In genomic region chr2:131908906-131909305, GRCm38 (mm10) we compare ENCODE assay signal across 13 mouse cellular contexts. TPM values are rescaled to one million over a fixed set of nuclear protein-coding genes. Genes with fewer than 3 reads are reported as not detected.
A peak's percentile ranks its signal among the peaks of the same experiment; 100 is the strongest.
DNase-seq lines count a peak whose midpoint lies in the region; ATAC-seq and TF ChIP-seq lines count a peak whose summit lies in the region.
"Had no signal": no experiment of that assay in that cellular context is flagged by ENCODE, and none has a peak within 500 bp of the region (broad histone marks: within the 10 kb centered on the region; RNA-seq: fewer than 3 reads in every experiment).

No protein-coding gene starts in this region.

- H3K27me3 ChIP-seq in heart, embryonic 15.5 days: no peaks in the 10 kb centered on the region
- H3K27me3 ChIP-seq in CH12.LX (replicated peaks): peaks cover 6% of the 10 kb centered on the region
- no peaks in the 10 kb centered on the region for H3K27me3 ChIP-seq in liver, embryonic 14.5 days (ENCODE audit: control insufficient read depth, insufficient read depth, low read length)

- 93% methylated on average over 1 of the region's 1 CpGs for WGBS in heart, embryonic 15.5 days
- WGBS in liver, embryonic 14.5 days (ENCODE audit: insufficient replicate concordance): 94% methylated on average over 1 of the region's 1 CpGs

- no peak overlapping the region for H3K9ac ChIP-seq in heart, embryonic 15.5 days
- H3K9ac ChIP-seq in CH12.LX (ENCODE audit: insufficient read depth, low read depth): no peak overlapping the region
- H3K9ac ChIP-seq in liver, embryonic 14.5 days (replicated peaks): peak overlapping the region; percentile 61

- H3K9me3 ChIP-seq in heart, embryonic 15.5 days (replicated peaks): no peaks in the 10 kb centered on the region
- no peaks in the 10 kb centered on the region for H3K9me3 ChIP-seq in CH12.LX (replicated peaks; ENCODE audit: low read length)
- no peaks in the 10 kb centered on the region for H3K9me3 ChIP-seq in liver, embryonic 14.5 days (ENCODE audit: control insufficient read depth, low read length)
- H3K9me3 ChIP-seq: G1E had no signal

- no peak overlapping the region for H3K4me3 ChIP-seq in heart, embryonic 15.5 days
- H3K4me3 ChIP-seq in CH12.LX (replicated peaks in 1 of 3; ENCODE audit: low read depth in 2 of 3, low read length in 2 of 3, poor library complexity in 1 of 3): no peak overlapping the region
- peak overlapping the region in 1 of 2 experiments; percentile 96; a peak in 1 of 4 replicates for H3K4me3 ChIP-seq in liver, embryonic 14.5 days (ENCODE audit: insufficient read depth in 1 of 2, low read depth in 2 of 2, low read length in 2 of 2)

- DNase-seq in heart, postnatal 4 days: no peak
- no peak for DNase-seq in CH12.LX (ENCODE audit: extremely low read depth)
- peak; percentile 16 to 18 for DNase-seq in cerebellum, postnatal 25 days
- DNase-seq in liver, embryonic 14.5 days (ENCODE audit: low read depth in 3 of 3, low spot score in 3 of 3): no peak
- DNase-seq in spleen, postnatal 36 days (ENCODE audit: low spot score in 2 of 2): no peak
- no peak for DNase-seq in left cerebral cortex, postnatal 25 days (ENCODE audit: low spot score in 2 of 2)
- DNase-seq in urinary bladder, adult 2 months (ENCODE audit: low spot score): no peak

- ATAC-seq in heart, embryonic 15.5 days (replicated peaks; ENCODE audit: insufficient number of reproducible peaks, insufficient read depth, low FRiP score, low read depth): no peak
- no peak for ATAC-seq in liver, embryonic 14.5 days (ENCODE audit: insufficient read depth)

- 0 out of 2 replicates have a peak, but pooled peaks cover 5% of the 10 kb centered on the region for H3K36me3 ChIP-seq in heart, embryonic 15.5 days
- H3K36me3 ChIP-seq in CH12.LX (replicated peaks in 1 of 2; ENCODE audit: control insufficient read depth in 1 of 2, insufficient read depth in 1 of 2, low read length in 1 of 2): peaks cover 0 to 3% of the 10 kb centered on the region in 2 experiments
- 0 out of 2 replicates have a peak, but pooled peaks cover 2% of the 10 kb centered on the region for H3K36me3 ChIP-seq in liver, embryonic 14.5 days (replicated peaks; ENCODE audit: control insufficient read depth, insufficient read depth, low read depth)

- no peaks in the 10 kb centered on the region for H3K79me2 ChIP-seq in CH12.LX (replicated peaks; ENCODE audit: control insufficient read depth, extremely low read depth, insufficient read depth, poor library complexity, severe bottlenecking)

- dilution Hi-C loops in CH12.LX (cut with MboI; ENCODE audit: extremely low pct_ligation_motif_present, extremely low pct_unique_long_range_greater_than_20kb, low sequenced_read_pairs): no loop called here

- intact Hi-C loops in left cerebral cortex, postnatal 25 days (cut with DNase I): no loop called here

- no peak overlapping the region for H3K27ac ChIP-seq in heart, embryonic 15.5 days
- H3K27ac ChIP-seq in CH12.LX (ENCODE audit: insufficient read depth, low read depth): no peak overlapping the region
- peak overlapping the region; percentile 72 for H3K27ac ChIP-seq in liver, embryonic 14.5 days

- TF ChIP-seq POLR2A in CH12.LX (IDR thresholded peaks at IDR 0.05; ENCODE audit: low read depth, low read length): no peak

- no peak for TF ChIP-seq CTCF in CH12.LX (conservative IDR thresholded peaks at IDR 0.05 in 1 of 2, IDR thresholded peaks at IDR 0.05 in 1 of 2; ENCODE audit: low read depth in 2 of 2, low read length in 2 of 2)
- TF ChIP-seq CTCF in liver, embryonic 14.5 days (IDR thresholded peaks at IDR 0.05; ENCODE audit: low read depth): no peak

- in situ Hi-C loops in CH12.LX (cut with MboI; ENCODE audit: low pct_ligation_motif_present, low pct_unique_long_range_greater_than_20kb, low sequenced_read_pairs): no loop called here

- TF ChIP-seq RAD21 in CH12.LX (IDR thresholded peaks at IDR 0.05; ENCODE audit: low read depth, low read length): no peak

- no peak for TF ChIP-seq EP300 in CH12.LX (IDR thresholded peaks at IDR 0.05; ENCODE audit: low read length)
- no peak for TF ChIP-seq EP300 in liver, embryonic 14.5 days (IDR thresholded peaks at IDR 0.05; ENCODE audit: low read depth)

- peaks cover 51% of the 10 kb centered on the region for H3K4me1 ChIP-seq in heart, embryonic 15.5 days (replicated peaks)
- H3K4me1 ChIP-seq in CH12.LX (ENCODE audit: control insufficient read depth in 1 of 2, insufficient read depth in 2 of 2): peaks cover 0 to 24% of the 10 kb centered on the region in 2 experiments; a peak in 3 of 4 replicates
- H3K4me1 ChIP-seq in liver, embryonic 14.5 days (replicated peaks; ENCODE audit: control insufficient read depth in 2 of 2, insufficient read depth in 2 of 2, low read length in 1 of 2): peaks cover 31 to 42% of the 10 kb centered on the region in 2 experiments

- peak overlapping the region; percentile 66 for H3K4me2 ChIP-seq in heart, embryonic 15.5 days
- peak overlapping the region; percentile 63; the same call in 1 of the 2 replicates for H3K4me2 ChIP-seq in CH12.LX (ENCODE audit: insufficient read depth, low read depth, poor library complexity, severe bottlenecking)
- peak overlapping the region; percentile 81 for H3K4me2 ChIP-seq in liver, embryonic 14.5 days (ENCODE audit: low read depth)

TF ChIP-seq in CH12.LX, 34 proteins besides CTCF, POLR2A, EP300 and RAD21:
- TF ChIP-seq SIN3A (IDR thresholded peaks at IDR 0.05; ENCODE audit: low read length): no peak
- no peak for TF ChIP-seq ZMIZ1 (IDR thresholded peaks at IDR 0.05; ENCODE audit: low read depth, low read length)
- TF ChIP-seq ZC3H11A (IDR thresholded peaks at IDR 0.05; ENCODE audit: low read depth, low read length): no peak
- TF ChIP-seq ZNF384 (IDR thresholded peaks at IDR 0.05; ENCODE audit: low read depth, low read length): no peak

RNA-seq across cellular contexts. Expression of gene Prnp, which starts 0.8 kb away (rescaled TPM):
- 95.1 and 106 TPM in 2 replicates for polyA plus RNA-seq in heart, embryonic 15.5 days (2015; fragmentation: Nextera tagmentation; extraction: Ambion mirVana)
- total RNA-seq in heart, postnatal 4 days (2021): 10 to 100 TPM; 83.1 to 85.9 TPM
- 3.5 and 4.5 TPM in 2 replicates for total RNA-seq in CH12.LX (2012; rRNA removed)
- total RNA-seq in CH12.LX (2014; rRNA removed): 5.7 and 6.8 TPM in 2 replicates
- polyA plus RNA-seq in CH12.LX (2012; ENCODE audit: insufficient read length, low read depth): 4.3 and 6.4 TPM in 2 replicates
- 12.5 and 15.6 TPM in 2 replicates for polyA plus RNA-seq in liver, embryonic 14.5 days (2012; rRNA removed)
- 16.9 and 20.3 TPM in 2 replicates for polyA plus RNA-seq in liver, embryonic 14.5 days (2014; fragmentation: Nextera tagmentation; extraction: Ambion mirVana)
- total RNA-seq in left cerebral cortex, postnatal 25 days (2021): 100 to 1,000 TPM; 698 to 767 TPM
- polyA plus RNA-seq in urinary bladder, adult 2 months (2012; rRNA removed): 161 and 189 TPM in 2 replicates

RNA-seq across cellular contexts. Expression of gene Prn, which starts 0.9 kb away (rescaled TPM):
- polyA plus RNA-seq in heart, embryonic 15.5 days (2015; fragmentation: Nextera tagmentation; extraction: Ambion mirVana): 0.22 TPM in 1 of 2 replicates, not detected in the other
- 1 to 10 TPM in 1 of 2 experiments, not detected in 1; 2.9 TPM for total RNA-seq in heart, postnatal 4 days (2021)
- total RNA-seq in CH12.LX (2012; rRNA removed) (not detected in 2 replicates), CH12.LX (2014; rRNA removed) (not detected in 2 replicates)
- not detected in 2 replicates for polyA plus RNA-seq in CH12.LX (2012; ENCODE audit: insufficient read length, low read depth)
- polyA plus RNA-seq in liver, embryonic 14.5 days (2012; rRNA removed): not detected in 2 replicates
- polyA plus RNA-seq in liver, embryonic 14.5 days (2014; fragmentation: Nextera tagmentation; extraction: Ambion mirVana): not detected in 2 replicates
- total RNA-seq in left cerebral cortex, postnatal 25 days (2021): under 1 TPM; 0.09 to 0.37 TPM
- polyA plus RNA-seq in urinary bladder, adult 2 months (2012; rRNA removed): 0.07 TPM in 1 of 2 replicates, not detected in the other
- total RNA-seq: G1E; layer of hippocampus, postnatal 25 days; monocyte, adult 5-6 weeks had no signal
- polyA plus RNA-seq: brain, embryonic 14.5 days; G1E had no signal

RNA-seq across cellular contexts. Expression of gene Prnd, which starts 41.8 kb away (rescaled TPM):
- 25.9 and 28.0 TPM in 2 replicates for polyA plus RNA-seq in heart, embryonic 15.5 days (2015; fragmentation: Nextera tagmentation; extraction: Ambion mirVana)
- 10 to 100 TPM; 17.6 to 22.9 TPM for total RNA-seq in heart, postnatal 4 days (2021)
- total RNA-seq in CH12.LX (2012; rRNA removed) (0.76 and 1.0 TPM in 2 replicates), CH12.LX (2014; rRNA removed) (4.7 and 5.6 TPM in 2 replicates)
- 11.4 and 12.8 TPM in 2 replicates for polyA plus RNA-seq in CH12.LX (2012; ENCODE audit: insufficient read length, low read depth)
- 0.16 and 0.21 TPM in 2 replicates for polyA plus RNA-seq in liver, embryonic 14.5 days (2012; rRNA removed)
- polyA plus RNA-seq in liver, embryonic 14.5 days (2014; fragmentation: Nextera tagmentation; extraction: Ambion mirVana): 0.11 TPM in 1 of 2 replicates, not detected in the other
- not detected for total RNA-seq in left cerebral cortex, postnatal 25 days (2021)
- 0.90 and 1.2 TPM in 2 replicates for polyA plus RNA-seq in urinary bladder, adult 2 months (2012; rRNA removed)
- total RNA-seq: monocyte, adult 5-6 weeks had no signal
- polyA plus RNA-seq: G1E had no signal

RNA-seq across cellular contexts. Expression of gene Erv3, which starts 49.4 kb away (rescaled TPM):
- polyA plus RNA-seq in heart, embryonic 15.5 days (2015; fragmentation: Nextera tagmentation; extraction: Ambion mirVana): not detected in 2 replicates
- not detected for total RNA-seq in heart, postnatal 4 days (2021)
- total RNA-seq in CH12.LX (2012; rRNA removed) (not detected in 2 replicates), CH12.LX (2014; rRNA removed) (not detected in 2 replicates)
- not detected in 2 replicates for polyA plus RNA-seq in CH12.LX (2012; ENCODE audit: insufficient read length, low read depth)
- polyA plus RNA-seq in liver, embryonic 14.5 days (2012; rRNA removed): 0.01 and 0.02 TPM in 2 replicates
- polyA plus RNA-seq in liver, embryonic 14.5 days (2014; fragmentation: Nextera tagmentation; extraction: Ambion mirVana): not detected in 2 replicates
- total RNA-seq in left cerebral cortex, postnatal 25 days (2021): under 1 TPM in 1 of 2 experiments, not detected in 1; 0.23 TPM
- polyA plus RNA-seq in urinary bladder, adult 2 months (2012; rRNA removed): 0.33 and 0.37 TPM in 2 replicates
- total RNA-seq: gastrocnemius, postnatal 25 days; monocyte, adult 5-6 weeks had no signal

Comparison
In these comparisons a context has a peak if more than half of its experiments do, and no peak if none do; other contexts are left out.
1. DNase-seq: peak in cerebellum, postnatal 25 days (2 of 2); none in heart, postnatal 4 days (single experiment), CH12.LX (single experiment), liver, embryonic 14.5 days (0 of 3), spleen, postnatal 36 days (0 of 2), left cerebral cortex, postnatal 25 days (0 of 2) and urinary bladder, adult 2 months (single experiment).
2. Peak in every context shown above with its lines, with median percentiles within 50 percentile points of each other: H3K4me2 ChIP-seq.